Mouse (Mus musculus) layer of hippocampus, adult 9-10 months (tissue): ENCODE data around the gene Tomm40.
"Not testable (repeated sequence)": the region's sequence is repeated elsewhere in the genome, so short reads cannot be mapped to it uniquely, and the experiment has no call there.

Source experiments
- DNase-seq: peaks from one replicate; pipeline ENCODE4 v3.0.0; 2022; ENCODE audit warnings: low spot score

Gene Tomm40

DNA sequence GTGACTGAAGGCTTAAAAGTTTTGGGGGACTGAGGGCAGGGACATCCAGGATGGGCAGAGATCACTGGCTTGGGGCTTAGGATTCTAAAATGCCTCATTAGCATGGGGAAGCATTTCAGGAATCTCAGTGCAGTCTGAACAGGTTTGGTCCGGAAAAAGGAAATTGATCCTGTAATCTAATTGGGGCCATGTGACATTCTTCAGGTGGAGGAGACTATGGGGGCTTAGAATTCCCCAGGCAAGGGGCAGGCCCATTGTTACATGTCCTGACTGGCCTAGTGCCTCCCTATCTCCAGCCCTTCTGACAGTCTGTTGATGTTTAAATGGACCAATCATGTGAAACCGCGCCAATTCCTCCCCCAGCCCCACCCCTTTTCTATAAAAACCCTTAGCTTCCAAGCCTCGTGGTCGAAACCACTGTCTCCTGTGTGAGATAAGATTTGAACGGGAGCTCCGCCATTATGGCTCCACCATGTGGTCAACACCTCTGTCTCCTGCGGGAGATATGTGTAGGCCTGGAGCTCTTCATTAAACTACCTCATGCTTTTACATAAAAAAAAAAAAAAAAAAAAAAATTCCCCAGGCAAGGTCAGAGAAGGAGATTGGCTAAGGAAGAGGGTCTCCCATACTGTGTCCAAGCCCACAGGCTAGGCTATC is 28.2 kb downstream of the Tomm40 start:
- DNase-seq = not testable (repeated sequence)

DNA sequence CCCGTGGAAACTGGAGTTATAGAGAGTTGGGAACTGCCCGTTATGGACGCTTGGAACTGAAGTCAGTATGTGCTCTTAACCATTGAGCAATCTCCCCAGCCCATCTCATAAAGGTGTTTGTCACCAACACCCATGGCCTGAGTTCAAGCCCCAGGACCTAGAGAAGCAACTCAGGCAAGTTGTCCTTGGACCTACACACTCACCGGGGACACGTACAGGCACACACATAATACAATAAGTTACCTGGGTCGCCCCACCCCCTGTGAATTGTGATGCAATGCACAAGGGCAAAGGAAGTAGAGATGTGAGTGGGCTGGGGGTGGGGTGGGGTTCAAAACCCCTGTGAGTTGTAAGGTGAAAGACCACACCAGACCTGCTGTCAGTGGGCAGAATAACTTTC is 28.7 kb downstream of the Tomm40 start:
- DNase-seq = no peak

DNA sequence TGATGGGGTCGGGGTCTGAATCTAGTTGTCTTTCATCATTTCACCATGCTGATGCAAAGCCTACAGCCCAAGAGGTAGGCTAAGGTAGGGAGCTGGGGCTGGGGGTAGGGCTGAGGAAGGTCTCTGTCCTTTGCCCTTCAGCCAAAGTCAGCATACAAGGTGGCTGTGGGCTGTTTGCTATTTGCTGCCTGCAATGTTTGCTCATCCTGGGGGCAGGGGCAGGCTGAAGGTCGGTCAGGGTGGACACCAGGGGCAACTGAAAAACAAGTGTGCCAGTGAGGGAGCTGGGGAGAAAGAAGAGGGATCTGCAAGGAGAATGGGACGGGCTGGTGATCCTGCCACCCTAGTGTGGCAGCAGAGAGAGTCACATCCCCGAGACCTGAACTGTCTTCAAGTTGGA is 29.9 kb downstream of the Tomm40 start:
- DNase-seq = no peak

DNA sequence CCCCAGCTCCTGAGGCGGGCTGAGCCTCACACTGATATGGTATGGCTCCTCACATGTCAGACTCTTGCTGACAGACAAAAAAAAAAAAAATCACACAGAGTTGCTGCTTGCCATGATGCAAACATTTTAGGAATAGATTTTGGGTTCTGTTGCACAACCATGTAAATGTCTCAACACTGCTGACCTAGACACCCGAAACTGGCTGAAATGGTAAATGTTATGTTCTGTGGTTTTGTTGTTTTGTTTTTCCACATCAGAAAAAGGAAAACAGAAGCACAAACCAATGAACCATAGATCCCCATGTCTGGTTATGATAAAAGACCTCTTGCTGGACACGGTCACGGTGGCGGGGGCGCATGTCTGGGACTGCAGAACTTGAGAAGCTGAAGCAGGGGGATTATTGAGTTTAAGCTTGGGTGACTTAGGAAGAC is 31.5 kb downstream of the Tomm40 start:
- DNase-seq = no peak

DNA sequence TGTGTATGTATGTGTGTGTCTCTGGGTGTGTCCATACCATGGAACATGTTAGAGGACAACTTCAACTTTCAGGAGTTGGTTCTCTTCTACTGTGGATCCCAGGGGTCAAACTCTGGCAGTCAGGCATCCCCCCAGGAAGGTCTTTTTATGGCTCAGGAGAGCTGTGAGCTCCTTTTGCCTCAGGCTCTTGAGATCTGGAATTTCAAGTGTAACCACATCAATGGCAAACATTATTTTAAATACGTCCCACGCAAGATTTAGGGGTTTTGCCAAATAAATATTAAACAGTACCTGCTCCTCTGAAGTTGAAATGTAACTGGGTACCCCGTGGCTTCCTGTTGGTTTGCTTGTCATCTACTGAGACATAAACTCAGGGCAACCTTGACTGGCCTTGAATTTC is 32.3 kb downstream of the Tomm40 start:
- no peak for DNase-seq

DNA sequence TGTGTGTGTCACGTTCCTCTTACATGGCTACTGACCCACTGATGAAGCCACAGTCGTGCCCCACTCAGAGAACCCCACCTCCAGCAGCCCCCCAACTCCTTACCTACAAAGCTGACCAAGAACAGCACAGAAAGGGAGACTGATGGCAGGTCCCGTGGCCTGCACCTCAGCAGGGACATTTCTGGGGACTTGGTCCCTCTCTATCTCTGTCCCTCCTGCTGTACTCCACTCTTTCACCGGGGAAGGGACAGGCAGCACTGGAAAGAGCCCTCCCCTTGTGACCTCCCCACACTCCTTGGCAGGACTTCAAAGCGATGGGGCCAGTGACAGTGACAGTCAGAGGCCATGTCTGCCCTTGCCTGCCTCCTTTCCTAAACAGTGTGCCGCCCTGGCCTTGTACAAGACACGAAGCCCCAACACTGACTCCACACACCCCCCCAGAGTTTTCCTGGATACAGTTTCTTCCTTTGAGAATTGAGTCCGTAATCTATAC is 34.0 kb downstream of the Tomm40 start, which contains the start of the genes Gm44805 and Apoc4:
TSS of gene Gm44805 (minus strand) at position 222 of the 493 bp plus-strand sequence.
TSS of gene Apoc4 (minus strand) at position 278 of the 493 bp plus-strand sequence.
- DNase-seq = no peak

DNA sequence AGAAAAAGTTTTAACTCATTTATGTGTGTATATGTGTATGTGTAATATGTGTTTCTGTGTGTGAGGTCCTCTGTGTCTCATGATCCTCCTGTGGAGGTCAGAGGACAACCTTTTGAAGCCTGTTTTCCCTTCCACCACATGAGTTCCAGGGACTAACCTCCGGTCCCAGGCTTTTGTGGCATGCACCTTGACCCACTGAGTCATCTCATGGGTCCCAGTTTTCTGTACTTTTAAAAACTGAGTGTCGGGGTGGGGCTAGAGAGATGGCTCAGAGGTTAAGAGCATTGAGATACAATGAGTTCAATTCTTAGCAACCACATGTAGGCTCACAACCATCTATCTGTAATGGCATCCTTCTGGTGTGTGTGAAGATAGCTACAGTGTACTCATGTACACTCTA is 34.5 kb downstream of the Tomm40 start:
- DNase-seq = no peak

DNA sequence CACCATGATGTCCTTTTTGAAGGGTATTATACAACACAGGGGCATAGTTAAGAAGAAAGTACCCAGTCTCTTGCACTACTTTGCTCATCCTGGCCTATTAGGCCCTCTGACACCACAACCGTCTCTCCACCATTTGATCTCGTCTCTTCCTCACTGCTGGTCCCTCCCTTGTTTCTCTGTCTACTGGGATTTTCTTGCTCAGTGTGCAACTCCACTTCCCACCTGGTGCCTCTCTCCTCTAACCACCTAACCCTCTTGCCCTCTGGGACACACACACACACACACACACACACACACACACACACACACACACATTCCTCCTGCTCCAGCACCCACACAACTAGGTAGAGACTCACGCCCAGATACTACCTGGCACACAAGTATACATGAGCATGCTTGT is 36.3 kb downstream of the Tomm40 start:
- DNase-seq = no peak

DNA sequence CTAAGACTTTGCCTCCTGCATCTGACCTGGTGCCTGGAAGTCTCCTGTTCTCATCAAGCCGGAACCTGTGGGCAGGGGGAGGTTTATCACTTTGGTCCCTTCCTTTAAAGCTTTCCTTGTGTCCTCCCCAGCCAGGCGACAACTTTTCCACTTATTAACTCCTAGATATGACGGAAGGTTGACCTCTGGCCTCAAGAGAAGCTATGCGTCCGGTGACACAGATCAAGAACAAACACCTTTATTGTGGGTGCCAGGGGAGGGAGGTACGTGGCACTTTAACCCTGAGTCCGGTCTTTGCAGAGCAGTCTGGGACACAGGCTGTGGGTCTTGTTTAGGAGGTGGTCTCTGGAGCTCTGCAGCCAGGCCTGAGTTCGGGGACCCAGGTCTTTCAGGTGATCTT is 37.4 kb downstream of the Tomm40 start, which contains the start of gene Apoc2:
TSS of gene Apoc2 (minus strand) at position 70 of the 400 bp plus-strand sequence.
- no peak for DNase-seq

DNA sequence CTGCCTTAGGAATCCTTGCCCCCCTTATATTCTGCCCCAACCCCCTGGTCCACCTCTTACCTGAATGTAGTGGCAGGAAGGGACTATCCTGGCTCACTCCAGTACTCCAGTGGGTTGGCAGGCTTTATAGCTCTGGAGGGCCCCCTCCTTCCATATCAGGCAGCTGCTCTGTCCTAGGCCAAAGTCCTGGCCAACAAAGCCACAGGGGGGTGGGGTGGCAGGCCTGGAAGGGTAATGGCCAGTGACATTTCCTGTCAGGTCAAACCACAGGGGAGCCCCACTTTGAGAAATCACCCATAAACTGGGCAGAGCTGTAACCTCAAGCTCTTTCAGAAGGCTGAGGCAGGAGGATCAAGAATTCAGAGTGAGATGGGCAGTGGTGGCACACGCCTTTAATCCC is 38.6 kb downstream of the Tomm40 start:
- no peak for DNase-seq

DNA sequence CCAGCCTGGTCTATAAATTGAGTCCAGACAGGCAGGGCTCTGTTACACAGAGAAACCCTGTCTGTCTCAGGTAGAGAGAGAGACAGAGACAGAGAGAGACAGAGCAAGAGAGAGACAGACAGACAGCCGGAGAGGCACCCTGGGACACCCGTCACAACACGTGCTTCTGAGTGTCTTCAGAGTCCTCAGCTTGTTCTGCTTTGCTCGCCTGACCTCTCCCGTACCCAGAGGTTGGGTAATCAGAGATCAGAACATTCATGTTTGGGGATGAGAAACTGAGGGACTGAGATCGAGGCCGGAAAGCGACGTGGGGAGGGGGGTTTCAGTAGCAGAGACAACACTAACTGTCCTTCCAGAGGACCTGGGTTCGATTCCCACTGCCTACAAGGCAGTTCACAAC is 39.4 kb downstream of the Tomm40 start:
- DNase-seq = no peak

DNA sequence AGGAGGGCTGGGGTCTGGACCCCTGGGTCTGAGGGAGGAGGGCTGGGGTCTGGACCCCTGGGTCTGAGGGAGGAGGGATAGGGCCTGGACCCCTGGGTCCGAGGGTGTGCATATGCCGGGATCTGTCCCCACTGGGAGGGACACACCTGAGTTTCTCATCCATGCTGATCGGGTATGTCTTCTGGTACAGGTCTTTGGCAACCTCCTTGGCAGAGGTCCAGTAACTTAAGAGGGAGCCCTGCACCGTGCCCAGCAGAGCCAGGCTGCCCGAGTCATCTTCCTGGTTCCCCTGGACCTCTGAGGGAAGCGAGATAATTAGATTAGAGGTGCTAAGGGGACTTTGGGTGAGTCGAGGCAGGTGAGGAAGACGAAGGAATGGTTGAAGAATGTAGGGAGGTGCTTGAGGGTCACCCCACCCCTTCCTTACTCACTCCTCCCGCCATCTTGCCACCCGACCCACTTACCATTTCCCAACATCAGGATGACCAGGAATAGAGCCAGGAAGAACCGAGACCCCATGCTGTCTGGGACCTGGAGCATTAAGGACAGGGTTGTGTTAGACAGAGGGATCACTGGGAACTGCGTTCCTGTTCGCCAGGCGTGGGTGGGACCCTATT is 42.0 kb downstream of the Tomm40 start:
- no peak for DNase-seq

DNA sequence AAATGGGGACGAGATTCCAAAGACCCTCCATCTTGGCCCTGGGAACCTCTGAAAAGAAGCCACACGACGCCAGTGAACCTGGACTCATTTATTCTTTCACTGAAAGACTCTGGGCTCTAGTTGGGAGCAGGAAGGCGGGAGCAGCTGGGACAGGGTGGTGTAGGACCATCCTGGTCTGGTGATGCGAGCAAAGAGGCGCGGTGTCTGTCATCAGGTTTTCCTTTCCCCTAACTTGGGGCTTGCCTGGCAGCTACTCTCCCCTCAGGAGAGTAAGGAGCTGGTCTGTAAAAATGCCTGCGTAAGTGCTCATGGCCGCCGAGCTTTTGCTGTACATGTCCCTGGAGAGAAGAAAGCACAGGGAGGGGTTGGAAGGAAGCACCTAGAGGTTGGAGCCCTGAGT is 43.7 kb downstream of the Tomm40 start:
- DNase-seq = no peak

DNA sequence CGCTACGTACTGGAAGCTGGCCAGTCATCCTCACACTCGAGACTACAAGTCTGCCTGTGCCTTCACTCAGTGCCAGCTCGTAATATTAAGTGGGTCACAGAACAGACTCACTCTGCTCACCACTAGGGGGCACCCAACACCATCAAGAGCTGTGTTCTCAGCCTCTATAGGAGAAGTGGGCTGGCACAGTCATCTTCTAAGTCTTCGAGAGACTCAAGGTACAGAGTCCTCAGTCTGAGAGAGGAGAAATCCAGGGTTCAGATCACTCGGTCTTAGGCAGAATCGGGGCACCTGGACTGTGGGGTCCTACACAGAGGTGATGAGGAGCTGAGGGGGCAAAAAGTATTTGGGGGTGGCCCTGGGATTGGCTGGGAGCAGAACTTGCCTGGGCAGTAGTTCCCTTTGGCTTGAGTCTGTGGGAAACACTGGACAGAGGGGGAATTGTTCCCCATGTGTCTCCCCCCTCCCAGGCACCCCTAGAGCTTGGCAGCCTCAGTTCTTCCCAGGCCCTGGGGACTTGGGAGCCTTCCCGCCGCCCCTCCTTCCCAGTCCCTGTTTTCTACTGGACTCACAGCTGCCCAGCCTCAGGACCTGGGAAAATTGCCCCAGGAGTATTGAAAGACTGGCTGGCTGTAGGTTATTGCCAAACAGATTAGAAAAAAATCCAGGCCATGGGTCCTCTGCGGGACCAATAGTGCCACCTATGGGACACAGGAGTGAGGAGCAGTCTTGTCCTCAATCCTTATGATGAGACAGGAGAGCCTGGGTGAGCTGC is 46.1 kb downstream of the Tomm40 start:
- DNase-seq = peak; percentile 99

DNA sequence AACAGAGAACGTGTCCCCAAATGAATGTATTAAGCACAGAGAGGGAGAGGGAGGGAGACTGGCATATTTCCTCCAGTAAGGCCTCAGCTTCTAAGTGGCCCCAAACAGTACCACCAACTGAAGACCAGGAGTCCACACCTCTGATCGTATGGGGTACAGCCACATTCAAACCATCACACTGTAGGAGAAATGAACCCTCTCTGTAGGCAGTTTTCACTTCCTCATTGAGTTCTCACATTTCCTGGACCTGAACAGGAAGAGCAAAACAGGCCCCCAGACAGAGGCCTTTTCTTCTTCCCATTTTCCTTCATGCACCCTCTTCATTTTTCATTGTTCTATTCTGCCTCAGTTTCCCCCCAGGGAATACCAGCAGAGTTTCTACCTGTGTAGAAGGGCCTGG is 47.8 kb downstream of the Tomm40 start:
- DNase-seq = no peak

DNA sequence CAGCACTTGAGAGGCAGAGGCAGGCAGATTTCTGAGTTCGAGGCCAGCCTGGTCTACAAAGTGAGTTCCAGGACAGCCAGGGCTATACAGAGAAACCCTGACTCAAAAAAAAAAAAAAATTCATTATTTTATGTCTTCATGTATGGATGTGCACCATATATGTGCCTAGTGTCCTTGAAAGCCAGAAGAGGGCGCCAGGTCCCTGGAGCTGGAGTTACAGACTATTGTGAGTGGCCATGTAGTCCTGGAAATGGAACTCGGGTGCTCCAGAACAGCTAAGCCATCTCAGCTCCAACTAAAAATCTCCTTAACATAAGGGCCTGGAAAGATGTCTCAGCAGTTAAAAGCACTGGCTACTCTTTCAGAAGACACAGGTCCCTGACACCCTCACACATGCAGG is 48.5 kb downstream of the Tomm40 start:
- no peak for DNase-seq

DNA sequence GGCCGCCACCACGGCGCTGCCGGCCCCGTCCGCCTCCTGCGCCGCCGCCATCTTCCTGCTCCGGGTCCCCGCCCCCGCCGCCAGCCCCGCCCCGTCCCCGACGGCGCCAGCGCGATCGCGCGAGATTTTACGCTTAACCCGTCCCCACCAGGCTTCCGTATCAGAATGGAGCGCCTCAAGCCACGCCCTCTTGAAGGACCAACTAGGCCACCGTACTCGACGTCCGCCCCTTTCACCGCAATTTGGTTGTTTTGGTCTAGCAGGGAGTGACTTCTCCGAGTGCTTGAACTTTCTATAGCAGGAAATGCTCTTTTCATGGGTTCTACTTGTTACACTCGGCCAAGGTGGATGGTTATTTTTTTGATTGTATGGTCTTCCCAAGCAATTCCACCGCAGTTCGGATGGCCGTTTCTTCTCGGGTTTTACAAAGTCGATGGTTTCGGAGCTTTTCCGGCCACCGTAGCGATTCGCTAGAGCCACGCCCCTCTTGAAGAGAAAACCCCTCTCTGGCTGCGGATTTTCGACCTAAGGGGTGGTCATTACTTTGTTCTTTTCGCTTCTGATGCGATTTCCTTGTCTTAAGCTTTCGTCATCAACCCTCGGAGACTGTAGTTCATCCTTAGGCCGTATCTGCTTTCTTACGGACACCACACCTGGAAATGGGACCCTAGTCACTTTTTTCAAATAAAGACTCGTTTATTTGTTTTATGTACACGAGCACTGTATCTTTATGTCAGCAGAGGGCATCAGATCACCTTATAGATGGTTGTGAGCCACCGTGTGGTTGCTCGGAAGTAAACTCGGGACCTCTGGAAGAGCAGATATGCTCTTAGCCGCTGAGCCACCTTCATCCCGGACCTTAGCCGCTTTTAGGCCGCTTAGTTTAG is 50.0 kb downstream of the Tomm40 start, which contains the start of gene Clptm1:
TSS of gene Clptm1 (minus strand) at position 79 of the 887 bp plus-strand sequence.
- peak; percentile 97 for DNase-seq

DNA sequence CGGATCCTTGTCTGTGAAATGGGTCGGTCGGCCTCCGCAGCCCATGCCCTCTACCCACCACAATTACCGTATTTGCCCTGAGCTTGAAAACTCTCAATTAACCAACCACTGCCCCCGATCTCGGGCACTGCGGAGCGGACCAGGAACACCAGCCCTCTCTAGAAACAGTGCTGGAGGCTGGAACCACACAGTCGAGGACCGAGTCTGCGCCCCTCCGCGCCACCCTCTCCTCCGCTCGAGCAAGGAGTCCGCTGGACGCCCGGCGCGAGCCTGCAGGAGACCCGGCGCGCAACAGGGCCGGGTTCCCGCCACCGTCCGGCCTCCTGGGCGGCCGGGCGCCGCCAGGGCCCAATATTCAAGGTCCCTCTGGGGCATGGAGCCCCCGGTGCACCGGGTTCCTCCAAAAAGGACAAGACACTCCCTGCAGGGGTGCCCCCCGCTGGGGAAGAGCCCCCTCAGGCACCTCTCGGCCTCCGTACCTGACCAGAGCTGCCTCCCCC is 50.7 kb downstream of the Tomm40 start:
- DNase-seq = no peak

DNA sequence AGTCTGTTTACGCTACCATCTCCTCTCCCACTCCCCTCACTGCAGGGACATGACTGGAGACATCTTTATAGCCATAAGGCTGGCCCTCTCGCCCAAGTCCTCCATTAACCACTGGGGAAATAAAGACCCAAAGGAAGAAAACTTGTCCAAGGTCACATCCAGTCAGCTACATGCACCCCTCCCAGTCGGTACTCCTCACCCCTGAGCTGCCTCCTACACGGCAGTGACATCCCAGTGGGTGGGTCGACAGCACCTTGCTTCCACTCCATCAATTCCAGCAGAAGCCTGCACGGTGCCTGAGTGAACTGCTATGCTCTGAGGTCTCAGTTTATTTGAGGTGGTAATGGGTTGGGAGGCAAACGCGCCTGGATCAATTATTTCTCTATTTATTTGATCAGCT is 51.3 kb downstream of the Tomm40 start:
- DNase-seq = no peak

DNA sequence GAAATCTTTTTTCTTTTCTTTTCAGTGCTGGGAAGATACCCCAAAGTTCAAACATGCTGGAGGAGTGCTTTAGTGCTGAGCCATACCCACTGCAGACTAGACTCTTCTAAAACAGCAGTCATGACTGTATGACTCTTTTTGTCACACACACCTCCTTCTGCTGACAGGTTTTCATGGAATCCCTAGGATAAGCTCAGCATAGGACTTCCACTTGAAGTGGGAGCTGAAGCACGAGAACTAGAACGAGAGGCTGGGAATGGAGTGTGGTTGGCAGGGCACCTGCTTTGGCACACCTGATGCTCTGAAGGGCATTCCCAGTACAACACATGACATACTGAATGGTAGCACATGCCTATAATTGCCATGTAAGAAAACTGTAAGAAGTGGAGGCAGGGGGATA is 62.6 kb downstream of the Tomm40 start:
- DNase-seq = no peak
